Mouse (Mus musculus) olfactory bulb, adult 2 months (tissue): Measurements from ENCODE around the gene Cgref1.

Experiments used
- CTCF ChIP-seq: fragments of 200-500 bp; IDR thresholded peaks from 2 replicates; pipeline ENCODE4 v1.5.1; 2012; ENCODE audit warnings: low read depth, mild to moderate bottlenecking, low read length, moderate library complexity; ENCODE audit not compliant: insufficient read depth
- POLR2A ChIP-seq: fragments of 200-500 bp; IDR thresholded peaks from 2 replicates; pipeline ENCODE4 v1.6.1; 2012; ENCODE audit warnings: mild to moderate bottlenecking, low read depth, low read length, moderate library complexity; ENCODE audit not compliant: insufficient read depth

- TF ChIP-seq CTCF (no peak), POLR2A (no peak)
These were observed 23.0 kb upstream of the Cgref1 start, which contains the start of gene Tcf23 for GRCm38 (mm10) chr5:30968416-30968815.
